Mouse (Mus musculus): ENCODE results near the gene Tenm2. TPM values are rescaled to one million over a fixed set of nuclear protein-coding genes. Genes with fewer than 3 reads are reported as not detected.

Tenm2 gene
- polyA plus RNA-seq, 1 experiment from 2014 or later, result 0.16 TPM

- Histone ChIP-seq H3K4me1 (ENCODE audit: insufficient read depth, low read depth, low read length) (no peaks in the 10 kb centered on the region), H3K4me2 (replicated peaks; ENCODE audit: low read depth, low read length) (no peak overlapping the region), H3K36me3 (ENCODE audit: insufficient read depth, low read length) (no peaks in the 10 kb centered on the region), H3K27ac (ENCODE audit: low read length) (no peak overlapping the region), H3K4me3 (ENCODE audit: low read depth, low read length) (no peak overlapping the region), H3K9me3 (ENCODE audit: low read length) (no peaks in the 10 kb centered on the region), H3K9ac (replicated peaks; ENCODE audit: low read depth) (no peak overlapping the region), H3K27me3 (replicated peaks; ENCODE audit: insufficient read depth, low read length) (no peaks in the 10 kb centered on the region)
- 78% methylated on average over 7 of the region's 7 CpGs for WGBS
- ATAC-seq (no peak), DNase-seq (ENCODE audit: low spot score) (no peak)
- no peak for TF ChIP-seq CTCF (IDR thresholded peaks at IDR 0.05)
These were observed 1181.4 kb downstream of the Tenm2 start for GRCm38 (mm10) chr11:36054323-36054722.

DNA sequence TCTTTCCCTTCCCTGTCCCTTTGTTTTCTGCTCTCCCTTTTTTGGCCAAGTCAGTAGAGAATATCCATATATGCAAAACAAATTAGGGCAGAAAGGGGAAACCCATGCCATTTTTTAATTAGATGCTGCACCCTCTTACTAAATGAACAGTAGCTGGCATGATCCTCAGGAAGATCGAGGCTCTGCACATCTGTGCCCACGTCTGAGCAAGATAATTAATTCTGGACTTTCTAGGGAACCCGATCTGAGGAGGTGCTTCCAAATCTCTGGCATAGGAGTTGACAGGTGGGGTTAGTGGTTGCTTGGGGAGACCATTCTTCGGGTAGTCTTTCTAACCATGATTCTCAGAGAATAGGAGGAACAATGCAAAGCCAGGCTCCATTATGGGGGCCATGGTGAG lies 1182.3 kb downstream of the Tenm2 start:
- H3K36me3 ChIP-seq (ENCODE audit: insufficient read depth, low read length), result no peaks in the 10 kb centered on the region
- no peaks in the 10 kb centered on the region for H3K9me3 ChIP-seq (ENCODE audit: low read length)
- 72% methylated on average over 4 of the region's 4 CpGs for WGBS
- H3K4me3 ChIP-seq (ENCODE audit: low read depth, low read length), result no peak overlapping the region
- no peak overlapping the region for H3K27ac ChIP-seq (ENCODE audit: low read length)
- H3K9ac ChIP-seq (replicated peaks; ENCODE audit: low read depth), result no peak overlapping the region
- TF ChIP-seq CTCF (IDR thresholded peaks at IDR 0.05), result no peak
- no peak for TF ChIP-seq EP300 (IDR thresholded peaks at IDR 0.05)
- H3K4me1 ChIP-seq (ENCODE audit: insufficient read depth, low read depth, low read length), result no peaks in the 10 kb centered on the region
- no peak overlapping the region for H3K4me2 ChIP-seq (replicated peaks; ENCODE audit: low read depth, low read length)
- DNase-seq (ENCODE audit: low spot score) (no peak), ATAC-seq (no peak)
- H3K27me3 ChIP-seq (replicated peaks; ENCODE audit: insufficient read depth, low read length), result no peaks in the 10 kb centered on the region

DNA sequence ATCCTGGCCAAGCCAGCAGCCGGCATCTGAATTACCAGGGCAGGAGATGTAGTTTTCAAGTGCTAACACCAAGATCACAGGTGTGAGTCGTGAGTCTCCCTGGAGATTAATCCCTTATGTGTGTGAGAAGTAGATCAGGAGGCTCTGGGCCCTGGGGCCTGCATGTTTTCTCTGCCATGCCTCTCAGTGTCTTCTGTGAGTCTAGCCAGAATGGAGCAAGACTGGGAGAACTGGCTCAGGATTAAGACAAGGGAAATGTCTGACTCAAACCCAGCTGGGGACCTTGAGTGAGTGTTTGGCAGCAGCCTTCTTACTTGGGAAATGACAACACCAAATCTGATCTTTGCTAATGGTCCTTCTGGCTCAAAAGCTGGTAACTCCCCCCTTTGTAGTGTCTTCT lies 1183.2 kb downstream of the Tenm2 start:
- ATAC-seq (no peak), DNase-seq (ENCODE audit: low spot score) (peak; percentile 16)
- TF ChIP-seq CTCF (IDR thresholded peaks at IDR 0.05) (no peak), EP300 (IDR thresholded peaks at IDR 0.05) (no peak)
- Histone ChIP-seq H3K4me1 (ENCODE audit: insufficient read depth, low read depth, low read length) (no peaks in the 10 kb centered on the region), H3K36me3 (ENCODE audit: insufficient read depth, low read length) (no peaks in the 10 kb centered on the region), H3K4me2 (replicated peaks; ENCODE audit: low read depth, low read length) (no peak overlapping the region), H3K9me3 (ENCODE audit: low read length) (no peaks in the 10 kb centered on the region), H3K9ac (replicated peaks; ENCODE audit: low read depth) (no peak overlapping the region), H3K27ac (ENCODE audit: low read length) (no peak overlapping the region), H3K4me3 (ENCODE audit: low read depth, low read length) (no peak overlapping the region), H3K27me3 (replicated peaks; ENCODE audit: insufficient read depth, low read length) (no peaks in the 10 kb centered on the region)
- 46% methylated on average over 2 of the region's 2 CpGs for WGBS

DNA sequence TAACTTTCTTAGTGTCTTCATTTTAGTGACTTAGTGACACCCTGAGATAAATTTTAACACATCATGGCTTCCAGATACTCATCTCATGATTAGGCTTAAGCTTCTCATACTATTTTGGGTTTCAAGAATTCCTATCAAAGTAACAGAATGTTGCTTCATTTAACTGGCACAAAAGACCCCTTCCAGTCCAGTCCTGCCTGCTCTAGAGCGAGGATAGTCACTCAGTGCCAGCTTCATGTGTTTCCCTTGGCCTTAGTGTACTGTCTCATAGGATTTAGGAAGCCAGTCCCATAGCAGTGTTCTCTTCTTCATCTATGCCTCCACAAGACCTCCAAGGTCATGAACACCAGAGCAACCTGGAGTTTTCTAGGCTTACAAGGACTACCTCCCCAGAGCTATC lies 1183.7 kb downstream of the Tenm2 start:
- TF ChIP-seq EP300 (IDR thresholded peaks at IDR 0.05), result no peak
- Histone ChIP-seq H3K4me2 (replicated peaks; ENCODE audit: low read depth, low read length) (no peak overlapping the region), H3K27me3 (replicated peaks; ENCODE audit: insufficient read depth, low read length) (no peaks in the 10 kb centered on the region), H3K4me1 (ENCODE audit: insufficient read depth, low read depth, low read length) (no peaks in the 10 kb centered on the region), H3K4me3 (ENCODE audit: low read depth, low read length) (no peak overlapping the region), H3K36me3 (ENCODE audit: insufficient read depth, low read length) (no peaks in the 10 kb centered on the region), H3K27ac (ENCODE audit: low read length) (no peak overlapping the region), H3K9ac (replicated peaks; ENCODE audit: low read depth) (no peak overlapping the region), H3K9me3 (ENCODE audit: low read length) (no peaks in the 10 kb centered on the region)
- 75% methylated on average over 1 of the region's 1 CpGs for WGBS
- no peak for DNase-seq (ENCODE audit: low spot score)
- no peak for ATAC-seq

DNA sequence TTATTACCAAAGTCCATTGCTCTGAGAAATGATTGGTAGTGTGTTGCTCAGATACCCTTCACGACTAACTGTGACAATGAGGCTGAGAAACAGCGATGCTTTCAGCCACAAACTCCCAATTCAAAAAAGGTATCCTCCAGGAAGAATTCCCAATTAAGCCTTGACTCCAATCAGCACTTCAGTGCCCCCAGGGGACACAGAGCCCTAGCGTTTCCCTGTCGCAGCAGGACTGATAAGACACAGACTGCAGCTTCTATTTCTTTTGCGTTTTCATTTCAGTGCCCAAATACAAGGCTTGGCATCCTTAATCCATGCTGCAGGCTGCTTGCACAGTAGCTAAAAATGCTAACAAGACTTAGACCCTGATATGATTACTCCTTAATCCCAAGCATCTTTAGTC lies 1186.2 kb downstream of the Tenm2 start:
- Histone ChIP-seq H3K4me1 (ENCODE audit: insufficient read depth, low read depth, low read length) (no peaks in the 10 kb centered on the region), H3K27ac (ENCODE audit: low read length) (no peak overlapping the region), H3K36me3 (ENCODE audit: insufficient read depth, low read length) (no peaks in the 10 kb centered on the region), H3K4me3 (ENCODE audit: low read depth, low read length) (no peak overlapping the region), H3K27me3 (replicated peaks; ENCODE audit: insufficient read depth, low read length) (no peaks in the 10 kb centered on the region), H3K9ac (replicated peaks; ENCODE audit: low read depth) (no peak overlapping the region), H3K9me3 (ENCODE audit: low read length) (no peaks in the 10 kb centered on the region), H3K4me2 (replicated peaks; ENCODE audit: low read depth, low read length) (no peak overlapping the region)
- DNase-seq (ENCODE audit: low spot score), result no peak
- TF ChIP-seq EP300 (IDR thresholded peaks at IDR 0.05) (no peak), CTCF (IDR thresholded peaks at IDR 0.05) (no peak)
- 34% methylated on average over 5 of the region's 5 CpGs for WGBS
- ATAC-seq, result no peak

GRCm38 (mm10) chr11:36045681-36046276 lies 1190.0 kb downstream of the Tenm2 start:
- H3K4me3 ChIP-seq (ENCODE audit: low read depth, low read length), result peak overlapping the region; percentile 24; the same call in 1 of the 2 replicates
- H3K9ac ChIP-seq (replicated peaks; ENCODE audit: low read depth), result no peak overlapping the region; the same call in 1 of the 2 replicates
- H3K9me3 ChIP-seq (ENCODE audit: low read length), result no peaks in the 10 kb centered on the region
- no peak for TF ChIP-seq EP300 (IDR thresholded peaks at IDR 0.05)
- TF ChIP-seq CTCF (IDR thresholded peaks at IDR 0.05), result peak; percentile 97
- 6% methylated on average over 13 of the region's 13 CpGs for WGBS
- ATAC-seq (peak; percentile 46), DNase-seq (ENCODE audit: low spot score) (peak; percentile 83)
- no peaks in the 10 kb centered on the region for H3K4me1 ChIP-seq (ENCODE audit: insufficient read depth, low read depth, low read length)
- no peaks in the 10 kb centered on the region for H3K36me3 ChIP-seq (ENCODE audit: insufficient read depth, low read length)
- no peaks in the 10 kb centered on the region for H3K27me3 ChIP-seq (replicated peaks; ENCODE audit: insufficient read depth, low read length)
- peak overlapping the region; percentile 60 for H3K4me2 ChIP-seq (replicated peaks; ENCODE audit: low read depth, low read length)
- H3K27ac ChIP-seq (ENCODE audit: low read length), result no peak overlapping the region

DNA sequence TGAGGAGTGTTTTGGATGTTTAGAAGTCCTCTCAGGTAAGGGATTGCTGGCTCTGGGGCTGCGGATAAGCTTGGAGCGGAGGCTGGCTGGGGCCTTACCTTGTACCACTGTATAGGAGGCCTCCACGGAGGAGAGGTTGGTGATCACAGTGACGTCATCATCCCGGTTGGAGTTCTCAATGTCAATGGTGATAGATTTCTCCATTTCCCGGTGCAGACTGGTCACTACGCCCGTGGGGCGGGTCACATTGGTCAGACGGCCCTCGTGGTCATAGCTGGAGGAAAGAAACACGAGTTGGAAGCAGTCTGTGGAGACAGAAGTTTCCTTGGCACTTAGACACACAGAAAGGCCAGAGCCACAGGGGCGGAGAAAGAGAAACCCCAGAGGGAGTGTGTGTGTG lies 1194.4 kb downstream of the Tenm2 start:
- H3K4me3 ChIP-seq (ENCODE audit: low read depth, low read length), result no peak overlapping the region
- 68% methylated on average over 13 of the region's 13 CpGs for whole genome bisulfite sequencing
- ATAC-seq, result no peak
- no peak overlapping the region for H3K4me2 ChIP-seq (replicated peaks; ENCODE audit: low read depth, low read length)
- DNase-seq (ENCODE audit: low spot score), result no peak
- H3K27me3 ChIP-seq (replicated peaks; ENCODE audit: insufficient read depth, low read length), result no peaks in the 10 kb centered on the region
- no peaks in the 10 kb centered on the region for H3K9me3 ChIP-seq (ENCODE audit: low read length)
- no peak for TF ChIP-seq CTCF (IDR thresholded peaks at IDR 0.05)
- TF ChIP-seq EP300 (IDR thresholded peaks at IDR 0.05), result no peak
- H3K27ac ChIP-seq (ENCODE audit: low read length), result no peak overlapping the region
- H3K4me1 ChIP-seq (ENCODE audit: insufficient read depth, low read depth, low read length), result peaks cover 4% of the 10 kb centered on the region; the same call in 1 of the 2 replicates
- H3K36me3 ChIP-seq (ENCODE audit: insufficient read depth, low read length), result no peaks in the 10 kb centered on the region
- no peak overlapping the region for H3K9ac ChIP-seq (replicated peaks; ENCODE audit: low read depth)

All from lung, postnatal 0 days (tissue).